26 mouse cellular contexts compared by ENCODE assay signal in genomic region chr5:143989046-143989445, GRCm38 (mm10). TPM values are rescaled to one million over a fixed set of nuclear protein-coding genes. Genes with fewer than 3 reads are reported as not detected.
DNase-seq lines count a peak whose midpoint lies in the region; ATAC-seq and TF ChIP-seq lines count a peak whose summit lies in the region.
"Had no signal": no experiment of that assay in that cellular context is flagged by ENCODE, and none has a peak within 500 bp of the region (broad histone marks: within the 10 kb centered on the region; RNA-seq: fewer than 3 reads in every experiment).

No protein-coding gene starts in this region.

- TF ChIP-seq EP300 in heart, postnatal 0 days (IDR thresholded peaks at IDR 0.05; ENCODE audit: low read depth): no peak

- intact Hi-C loops in left cerebral cortex, postnatal 14 days (cut with DNase I): no loop called here

- WGBS in heart, postnatal 0 days: 60% methylated on average over 4 of the region's 4 CpGs
- WGBS in embryonic facial prominence, embryonic 15.5 days: 82% methylated on average over 4 of the region's 4 CpGs
- 49% methylated on average over 4 of the region's 4 CpGs for whole genome bisulfite sequencing in neural tube, embryonic 14.5 days

- no peak overlapping the region for H3K4me3 ChIP-seq in heart, postnatal 0 days (ENCODE audit: low read depth, low read length)
- H3K4me3 ChIP-seq in embryonic facial prominence, embryonic 15.5 days (replicated peaks): no peak overlapping the region
- H3K4me3 ChIP-seq in neural tube, embryonic 14.5 days (ENCODE audit: low read depth, low read length): no peak overlapping the region
- H3K4me3 ChIP-seq: erythroblast, embryonic 14.5 days; forebrain, embryonic 13.5 days; hindbrain, embryonic 12.5 days; left cerebral cortex, adult 2 months; liver, embryonic 13.5 days; midbrain, embryonic 10.5 days had no signal

- no peak overlapping the region for H3K9ac ChIP-seq in heart, postnatal 0 days (replicated peaks; ENCODE audit: low read depth, low read length)
- no peak overlapping the region for H3K9ac ChIP-seq in embryonic facial prominence, embryonic 15.5 days
- H3K9ac ChIP-seq in neural tube, embryonic 14.5 days (replicated peaks; ENCODE audit: low read depth, low read length): no peak overlapping the region
- H3K9ac ChIP-seq: forebrain, embryonic 13.5 days; hindbrain, embryonic 12.5 days; liver, embryonic 13.5 days; lung, embryonic 14.5 days had no signal

- H3K4me1 ChIP-seq in heart, postnatal 0 days (ENCODE audit: control insufficient read depth, insufficient read depth): peaks cover 6% of the 10 kb centered on the region; the same call in 1 of the 2 replicates
- H3K4me1 ChIP-seq in embryonic facial prominence, embryonic 15.5 days: no peaks in the 10 kb centered on the region
- H3K4me1 ChIP-seq in neural tube, embryonic 14.5 days (ENCODE audit: control insufficient read depth, insufficient read depth, low read length): no peaks in the 10 kb centered on the region
- H3K4me1 ChIP-seq: forebrain, embryonic 13.5 days; hindbrain, embryonic 12.5 days; liver, embryonic 13.5 days; midbrain, embryonic 10.5 days had no signal

- H3K36me3 ChIP-seq in heart, postnatal 0 days (replicated peaks; ENCODE audit: control insufficient read depth, insufficient read depth, low read length): peaks cover 78% of the 10 kb centered on the region
- H3K36me3 ChIP-seq in embryonic facial prominence, embryonic 15.5 days: peaks cover 90% of the 10 kb centered on the region
- H3K36me3 ChIP-seq in neural tube, embryonic 14.5 days (ENCODE audit: control insufficient read depth, insufficient read depth, low read length): peaks cover 69% of the 10 kb centered on the region

- no peak overlapping the region for H3K4me2 ChIP-seq in heart, postnatal 0 days (ENCODE audit: low read depth, low read length)
- H3K4me2 ChIP-seq in embryonic facial prominence, embryonic 15.5 days (replicated peaks): no peak overlapping the region
- no peak overlapping the region for H3K4me2 ChIP-seq in neural tube, embryonic 14.5 days (ENCODE audit: low read depth, low read length)
- H3K4me2 ChIP-seq: forebrain, embryonic 13.5 days; hindbrain, embryonic 12.5 days; liver, embryonic 13.5 days; lung, embryonic 14.5 days had no signal

- ATAC-seq in heart, postnatal 0 days (ENCODE audit: insufficient read depth, low read depth): peak; percentile 83
- 0 out of 2 replicates have a peak, but pooled peaks have one; percentile 22 for ATAC-seq in embryonic facial prominence, embryonic 15.5 days (ENCODE audit: insufficient number of reproducible peaks, low FRiP score, low TSS enrichment, low read depth)
- ATAC-seq in neural tube, embryonic 14.5 days (ENCODE audit: low read depth): no peak; the same call in 1 of the 2 replicates
- ATAC-seq: forebrain, embryonic 13.5 days had no signal

- peak overlapping the region; percentile 70 for H3K27ac ChIP-seq in heart, postnatal 0 days (ENCODE audit: low read depth)
- no peak overlapping the region for H3K27ac ChIP-seq in embryonic facial prominence, embryonic 15.5 days (replicated peaks)
- peak overlapping the region; percentile 22 for H3K27ac ChIP-seq in neural tube, embryonic 14.5 days (ENCODE audit: low read depth, low read length)
- H3K27ac ChIP-seq: forebrain, embryonic 13.5 days; hindbrain, embryonic 12.5 days; left cerebral cortex, adult 2 months; liver, embryonic 13.5 days; macrophage; midbrain, embryonic 10.5 days had no signal

- peak; percentile 68 for DNase-seq in heart, postnatal 0 days (ENCODE audit: low spot score)
- no peak for DNase-seq in heart, adult 18-20 months
- peak; percentile 15 for DNase-seq in left cerebral cortex, adult 11 months (ENCODE audit: low spot score)
- no peak for DNase-seq in left cerebral cortex, postnatal 14 days (ENCODE audit: low spot score in 2 of 2)
- no peak for DNase-seq in frontal cortex, postnatal 14 days (ENCODE audit: low spot score in 2 of 2)
- DNase-seq: cerebellum, adult 18-20 months; cerebellum, postnatal 36 days; gastrocnemius, postnatal 10 days; kidney, postnatal 4 days; liver, embryonic 13.5 days; lung, embryonic 14.5 days; thymus, postnatal 14 days had no signal

- no peaks in the 10 kb centered on the region for H3K9me3 ChIP-seq in heart, postnatal 0 days (replicated peaks; ENCODE audit: control insufficient read depth, low read length)
- H3K9me3 ChIP-seq in embryonic facial prominence, embryonic 15.5 days (replicated peaks): no peaks in the 10 kb centered on the region
- H3K9me3 ChIP-seq in neural tube, embryonic 14.5 days (ENCODE audit: control insufficient read depth, low read length): no peaks in the 10 kb centered on the region
- H3K9me3 ChIP-seq: forebrain, embryonic 13.5 days; hindbrain, embryonic 12.5 days; liver, embryonic 13.5 days; midbrain, embryonic 10.5 days had no signal

- no peaks in the 10 kb centered on the region for H3K27me3 ChIP-seq in heart, postnatal 0 days (ENCODE audit: control insufficient read depth, insufficient read depth, low read length)
- no peaks in the 10 kb centered on the region for H3K27me3 ChIP-seq in embryonic facial prominence, embryonic 15.5 days
- H3K27me3 ChIP-seq in neural tube, embryonic 14.5 days (ENCODE audit: control insufficient read depth, insufficient read depth, low read length): no peaks in the 10 kb centered on the region
- H3K27me3 ChIP-seq: forebrain, embryonic 13.5 days; hindbrain, embryonic 12.5 days; liver, embryonic 13.5 days had no signal

- TF ChIP-seq CTCF in heart, postnatal 0 days (IDR thresholded peaks at IDR 0.05; ENCODE audit: low read depth): no peak

RNA-seq across cellular contexts. Expression of gene Ccz1, which starts 25.6 kb away (rescaled TPM):
- total RNA-seq in heart, postnatal 0 days (2014; rRNA removed; ENCODE audit: low replicate concordance): 33.7 and 34.0 TPM in 2 replicates
- 43.3 and 44.2 TPM in 2 replicates for polyA plus RNA-seq in heart, postnatal 0 days (2015; fragmentation: Nextera tagmentation; extraction: Ambion mirVana)
- total RNA-seq in heart, adult 18-20 months (2021): 10 to 100 TPM; 25.1 to 28.1 TPM
- total RNA-seq in left cerebral cortex, postnatal 14 days (2021): 10 to 100 TPM; 44.7 to 47.3 TPM
- 65.2 and 73.1 TPM in 2 replicates for polyA plus RNA-seq in embryonic facial prominence, embryonic 15.5 days (2015; fragmentation: Nextera tagmentation; extraction: Ambion mirVana)
- polyA plus RNA-seq in neural tube, embryonic 14.5 days (2014; fragmentation: Nextera tagmentation; extraction: Ambion mirVana): 83.5 and 93.2 TPM in 2 replicates

RNA-seq across cellular contexts. Expression of gene Ocm, which starts 37.4 kb away (rescaled TPM):
- not detected in 2 replicates for total RNA-seq in heart, postnatal 0 days (2014; rRNA removed; ENCODE audit: low replicate concordance)
- not detected in 2 replicates for polyA plus RNA-seq in heart, postnatal 0 days (2015; fragmentation: Nextera tagmentation; extraction: Ambion mirVana)
- not detected for total RNA-seq in heart, adult 18-20 months (2021)
- total RNA-seq in left cerebral cortex, postnatal 14 days (2021): 1 to 10 TPM; 1.9 to 2.2 TPM
- polyA plus RNA-seq in embryonic facial prominence, embryonic 15.5 days (2015; fragmentation: Nextera tagmentation; extraction: Ambion mirVana): 1.5 and 2.2 TPM in 2 replicates
- not detected in 2 replicates for polyA plus RNA-seq in neural tube, embryonic 14.5 days (2014; fragmentation: Nextera tagmentation; extraction: Ambion mirVana)
- total RNA-seq: adrenal gland, postnatal 36 days; gastrocnemius, postnatal 10 days; monocyte, adult 5-6 weeks had no signal
- polyA plus RNA-seq: C2C12; erythroblast, embryonic 14.5 days; forebrain, embryonic 13.5 days; hindbrain, embryonic 12.5 days; intestine, embryonic 14.5 days; limb, embryonic 11.5 days; liver, embryonic 13.5 days; lung, embryonic 14.5 days; macrophage; midbrain, embryonic 10.5 days; testis, adult 2 months had no signal

RNA-seq across cellular contexts. Expression of gene Rsph10b, which starts 56.2 kb away (rescaled TPM):
- total RNA-seq in heart, postnatal 0 days (2014; rRNA removed; ENCODE audit: low replicate concordance): 0.35 and 1.2 TPM in 2 replicates
- 0.72 and 1.6 TPM in 2 replicates for polyA plus RNA-seq in heart, postnatal 0 days (2015; fragmentation: Nextera tagmentation; extraction: Ambion mirVana)
- under 1 TPM; 0.22 to 0.90 TPM for total RNA-seq in heart, adult 18-20 months (2021)
- 1 to 10 TPM; 3.6 to 5.6 TPM for total RNA-seq in left cerebral cortex, postnatal 14 days (2021)
- polyA plus RNA-seq in embryonic facial prominence, embryonic 15.5 days (2015; fragmentation: Nextera tagmentation; extraction: Ambion mirVana): 2.3 and 6.7 TPM in 2 replicates
- polyA plus RNA-seq in neural tube, embryonic 14.5 days (2014; fragmentation: Nextera tagmentation; extraction: Ambion mirVana): 5.9 and 6.0 TPM in 2 replicates
- polyA plus RNA-seq: C2C12, macrophage had no signal

Comparison
In these comparisons a context has a peak if more than half of its experiments do, and no peak if none do; other contexts are left out.
1. DNase-seq: peak in heart, postnatal 0 days (single experiment) and left cerebral cortex, adult 11 months (single experiment); none in heart, adult 18-20 months (0 of 2), left cerebral cortex, postnatal 14 days (0 of 2) and frontal cortex, postnatal 14 days (0 of 2).